Mouse (Mus musculus) thymus, postnatal 10 days (tissue): ENCODE measurements around the gene Asphd1.
A peak's percentile ranks its signal among the peaks of the same experiment; 100 is the strongest.
"Not testable (repeated sequence)": the region's sequence is repeated elsewhere in the genome, so short reads cannot be mapped to it uniquely, and the experiment has no call there.

Experiments
- DNase-seq, 2 experiments: peaks; one replicate each; pipeline ENCODE4 v3.0.0; 2021; ENCODE audit warnings: low spot score in 2 of 2

Asphd1 gene

DNA sequence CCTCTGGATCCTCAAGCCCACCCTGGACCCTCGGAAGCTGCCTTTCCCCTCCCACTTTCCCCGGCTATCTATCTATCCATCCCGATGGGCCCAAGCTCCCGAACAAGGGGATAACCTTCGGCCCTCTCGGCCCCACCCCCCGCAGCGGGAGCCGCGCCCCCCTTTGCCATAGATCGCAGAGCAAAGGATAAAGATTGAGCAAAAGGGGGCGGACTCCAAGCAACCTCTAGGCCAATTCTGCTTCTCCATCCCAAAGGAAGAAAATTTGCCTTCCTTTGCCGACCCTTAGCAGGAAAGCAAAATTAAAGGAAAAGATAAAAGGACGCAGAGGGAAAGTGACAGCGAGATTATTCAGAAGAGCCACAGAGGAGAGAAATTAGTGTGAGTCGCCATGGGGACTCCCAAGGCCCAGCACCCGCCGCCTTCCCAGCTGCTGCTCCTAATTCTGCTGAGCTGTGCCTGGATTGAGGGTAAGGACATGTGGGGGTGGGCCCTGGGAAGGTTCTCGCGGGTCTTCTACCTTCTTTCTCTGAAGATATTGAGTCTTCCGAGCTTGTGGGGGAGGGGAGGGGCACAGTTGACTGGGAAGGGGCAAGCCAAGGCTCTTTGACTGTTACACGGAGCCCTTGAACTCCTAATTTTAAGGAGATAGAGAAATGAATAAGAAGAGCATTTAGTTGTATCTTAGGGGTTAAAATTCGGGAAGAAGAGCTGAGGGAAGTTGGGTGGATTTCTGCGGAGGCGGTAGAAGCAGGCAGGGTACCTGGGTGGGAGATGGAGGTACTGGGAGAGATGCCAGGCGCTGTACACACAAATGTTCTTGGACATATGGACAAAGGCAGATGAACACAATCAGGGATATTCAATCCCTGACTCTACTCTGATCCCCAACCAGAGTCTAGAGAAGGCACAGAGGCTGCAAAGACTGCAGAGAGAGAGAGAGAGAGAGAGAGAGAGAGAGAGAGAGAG is 1.5 kb upstream of the Asphd1 start:
- DNase-seq, result no peak

DNA sequence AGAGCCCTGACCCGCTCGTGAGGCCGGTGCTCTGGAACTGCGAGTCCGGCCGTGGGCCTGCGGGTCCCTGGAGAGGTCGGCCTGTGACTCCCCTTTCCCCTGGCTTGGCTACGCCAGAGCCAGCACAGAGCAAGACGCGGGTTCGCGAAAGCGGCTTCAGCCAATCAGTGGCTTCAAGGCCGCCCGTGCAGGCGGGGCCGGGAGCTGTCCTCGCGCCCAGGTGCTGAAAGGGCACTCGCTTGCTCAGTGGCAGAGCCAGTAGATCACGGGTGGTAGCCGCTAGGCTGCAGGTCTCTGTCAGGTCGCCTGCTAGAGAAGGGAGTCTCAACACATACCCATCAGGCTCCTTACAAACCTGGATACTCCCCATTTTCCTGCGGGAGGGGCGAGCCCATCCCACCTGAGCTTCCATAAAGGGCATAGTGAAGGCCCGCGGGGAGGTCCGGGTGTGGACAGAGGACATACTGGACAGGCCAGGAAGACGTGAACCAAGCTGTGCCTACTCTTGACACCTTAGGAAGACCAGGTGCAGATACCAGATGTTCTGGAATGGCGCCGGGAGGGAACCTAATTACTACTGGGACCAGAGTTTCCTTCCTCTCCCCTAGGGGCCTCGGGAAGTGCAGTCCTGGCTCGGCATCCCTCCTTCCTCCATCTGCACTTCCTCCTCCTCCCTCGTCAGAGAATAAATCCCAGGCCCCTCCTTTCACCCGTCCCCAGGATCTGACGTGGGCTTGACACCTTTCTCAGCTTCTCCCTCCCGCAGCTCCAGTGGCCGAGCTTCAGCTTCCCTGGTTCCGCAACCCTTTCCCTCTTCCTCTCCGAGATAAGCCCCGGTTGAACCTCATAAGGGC is 638 bp upstream of the Asphd1 start, which contains the start of gene Sez6l2:
TSS of gene Sez6l2 (plus strand) at position 771 of the 854 bp plus-strand sequence.
- DNase-seq, result peak; percentile 84 to 97

DNA sequence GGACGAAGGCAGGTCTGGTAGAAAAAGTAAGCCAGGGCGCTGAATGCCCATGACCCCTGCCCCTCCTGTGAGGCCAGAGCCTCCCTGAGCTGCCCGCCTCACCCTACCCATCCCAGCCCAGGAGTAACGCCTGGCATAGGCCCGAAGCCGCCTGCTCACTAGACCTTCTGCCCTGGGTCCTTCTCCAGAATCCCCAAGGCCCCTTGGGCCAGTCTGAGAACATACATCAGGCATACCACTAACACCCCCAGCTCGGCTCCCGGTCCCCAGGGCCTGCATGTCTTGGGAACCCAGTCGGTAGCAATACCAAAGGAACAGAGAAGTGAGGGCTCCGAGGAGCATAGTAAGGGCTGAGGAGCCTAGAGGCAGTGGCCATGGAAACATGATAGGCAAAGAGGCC is 756 bp downstream of the Asphd1 start:
- DNase-seq, result no peak

DNA sequence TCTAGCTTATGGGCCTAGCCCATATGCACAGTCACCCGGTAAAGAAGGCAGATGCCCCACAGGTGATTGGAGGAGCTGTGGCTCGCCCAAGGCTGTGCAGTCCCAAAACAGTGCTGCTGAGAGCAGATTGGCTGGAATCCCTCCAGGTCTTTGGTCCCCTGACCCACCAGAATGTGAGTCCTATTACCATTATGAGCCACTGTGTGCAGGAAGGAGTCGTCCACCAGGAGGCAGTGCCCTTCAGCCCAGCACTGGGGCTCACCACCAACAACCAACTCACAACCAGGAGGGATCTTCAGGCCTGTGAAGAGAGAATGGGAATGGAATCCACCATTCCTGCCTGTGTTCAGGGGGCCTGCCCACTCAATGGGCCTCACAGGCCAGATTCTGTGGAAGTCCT is 2.9 kb downstream of the Asphd1 start:
- DNase-seq, result peak; percentile 16 to 51

DNA sequence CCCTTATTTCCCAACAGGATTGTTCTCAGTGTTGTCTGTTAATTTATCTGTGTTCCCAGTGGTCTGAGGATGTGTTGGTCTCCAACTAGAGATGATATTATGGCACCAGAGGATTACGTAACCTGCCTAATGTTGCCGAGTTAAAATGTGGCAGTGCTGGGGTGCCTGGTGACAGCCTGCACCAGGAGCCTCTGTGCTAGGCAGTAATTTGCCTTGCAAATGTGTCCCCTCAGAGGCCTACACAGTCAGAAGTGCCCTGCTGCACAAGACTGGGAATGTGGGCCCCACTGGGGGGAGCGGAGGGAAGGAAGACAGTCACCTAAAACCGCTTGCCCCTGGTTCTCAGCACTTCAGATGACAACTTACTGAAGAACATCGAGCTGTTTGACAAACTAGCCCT is 7.6 kb downstream of the Asphd1 start:
- DNase-seq, result no peak

DNA sequence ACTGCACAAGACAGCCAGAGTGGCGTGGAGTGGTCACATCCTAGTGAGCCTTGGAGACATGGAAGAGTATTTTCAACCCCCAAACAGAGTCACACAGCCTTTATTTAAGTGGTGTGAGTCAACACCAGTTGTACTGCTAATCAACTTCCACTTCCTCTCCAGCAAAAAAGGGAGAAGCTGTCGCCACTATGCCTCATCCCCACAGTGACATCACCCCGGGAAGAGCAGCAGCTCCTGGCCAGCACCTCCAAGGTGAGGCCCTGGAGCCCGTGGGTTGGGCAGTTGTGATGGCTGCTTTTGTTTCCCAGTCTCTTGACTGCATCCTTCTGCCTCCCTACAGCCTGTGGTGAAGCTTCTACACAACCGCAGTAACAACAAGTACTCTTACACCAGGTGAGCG is 8.2 kb downstream of the Asphd1 start:
- DNase-seq, result no peak

DNA sequence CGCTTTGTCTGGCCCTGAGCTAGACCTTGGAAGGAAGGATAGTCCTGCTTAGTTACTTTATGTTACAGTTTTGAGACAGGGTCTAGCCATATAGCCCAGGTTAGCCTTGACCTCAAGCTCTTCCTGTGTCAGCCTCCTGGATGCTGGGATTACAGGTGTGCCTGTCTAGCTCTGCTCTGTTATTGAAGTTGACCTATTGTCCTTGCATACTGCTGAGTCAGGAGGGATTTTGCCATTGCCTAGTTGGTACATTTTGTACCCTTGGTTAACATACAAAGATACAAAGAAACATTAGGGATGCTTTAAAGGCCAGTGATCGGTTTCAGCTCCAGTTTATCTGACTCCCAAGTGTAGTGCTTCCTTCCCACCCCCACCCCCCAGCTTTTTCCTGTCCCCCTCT is 16.7 kb downstream of the Asphd1 start:
- DNase-seq, result no peak

DNA sequence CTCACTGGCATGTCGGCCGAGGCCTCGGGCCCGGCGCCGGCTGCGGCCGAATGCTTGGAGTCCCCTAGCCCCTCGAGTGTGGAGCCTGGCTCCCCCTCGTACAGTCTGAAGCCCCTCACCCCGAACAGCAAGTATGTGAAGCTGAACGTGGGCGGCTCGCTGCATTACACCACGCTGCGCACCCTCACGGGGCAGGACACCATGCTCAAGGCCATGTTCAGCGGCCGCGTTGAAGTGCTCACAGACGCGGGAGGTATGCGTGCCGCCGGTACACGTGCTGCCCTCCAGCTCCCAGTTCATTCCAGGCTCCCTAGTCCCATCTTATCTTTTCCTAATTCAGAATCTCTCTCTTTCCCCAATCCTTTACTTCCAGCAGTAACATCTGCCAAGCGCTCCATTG is 20.3 kb downstream of the Asphd1 start:
- DNase-seq, result no peak

DNA sequence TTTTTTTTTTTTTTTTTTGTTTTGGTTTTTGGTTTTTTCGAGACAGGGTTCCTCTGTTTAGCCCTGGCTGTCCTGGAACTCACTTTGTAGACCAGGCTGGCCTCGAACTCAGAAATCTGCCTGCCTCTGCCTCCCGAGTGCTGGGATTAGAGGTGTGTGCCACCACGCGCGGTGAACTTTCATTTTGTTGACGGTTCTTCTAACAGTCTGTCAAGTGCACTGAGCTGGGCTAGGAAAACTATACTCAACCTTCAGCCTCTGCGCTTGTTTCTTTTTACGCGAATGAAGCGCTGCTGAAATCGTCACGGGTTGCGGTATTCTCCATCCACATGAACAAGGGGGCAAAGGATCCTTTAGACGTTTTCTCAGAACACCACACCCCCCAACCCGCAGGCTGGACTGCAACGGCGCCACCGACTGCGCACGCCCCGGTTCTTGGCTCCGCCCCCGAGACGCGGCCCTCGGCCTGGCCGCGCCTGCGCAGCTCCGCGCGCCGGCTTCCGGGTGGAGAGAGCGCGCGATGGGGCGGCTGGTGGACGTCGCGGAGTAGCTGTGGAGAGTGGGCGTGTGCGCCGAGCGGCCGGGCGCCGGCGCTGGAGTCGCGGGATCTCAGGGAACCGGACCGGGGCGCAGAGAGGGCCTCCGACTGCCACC is 20.9 kb downstream of the Asphd1 start, which contains the start of gene Kctd13:
TSS of gene Kctd13 (plus strand) at position 496 of the 654 bp plus-strand sequence.
- peak; percentile 85 to 94 for DNase-seq

DNA sequence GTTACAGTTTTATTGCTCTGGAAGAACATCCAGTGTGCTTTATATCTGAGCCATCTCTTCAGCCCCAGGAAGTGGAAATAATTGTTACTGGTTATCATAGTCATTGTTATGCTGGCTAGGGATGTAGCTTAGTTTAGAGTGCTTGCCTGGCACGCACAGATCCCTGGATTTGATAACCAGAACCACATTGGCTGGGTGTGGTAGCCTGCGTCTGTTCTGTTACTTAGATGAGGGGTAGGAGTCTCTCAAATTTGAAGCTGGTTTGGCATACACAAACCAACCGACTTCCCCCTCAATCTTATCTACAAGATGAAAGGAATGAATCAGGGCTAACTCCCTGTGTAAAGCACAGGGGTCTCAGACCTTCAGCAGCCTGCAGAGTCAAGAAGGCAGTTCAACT is 23.1 kb downstream of the Asphd1 start:
- no peak for DNase-seq

DNA sequence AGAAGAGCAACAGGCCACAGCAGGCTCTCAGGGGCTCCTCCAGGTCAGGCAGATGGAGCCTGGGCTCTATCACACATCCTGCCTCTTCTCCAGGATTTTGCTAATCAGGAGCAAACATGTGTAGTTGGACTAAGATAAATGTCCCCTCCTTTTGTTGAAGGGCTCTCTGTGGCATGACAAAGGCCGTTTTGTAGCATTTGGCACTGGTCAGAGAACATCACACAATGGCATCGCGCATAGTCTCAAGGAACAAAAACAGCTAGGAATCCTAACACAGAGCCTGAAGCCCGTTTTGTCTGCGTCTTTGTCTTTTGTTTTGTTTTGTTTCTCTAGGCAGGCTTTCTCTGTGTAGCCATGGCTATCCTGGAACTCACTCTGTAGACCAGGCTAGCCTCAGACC is 25.4 kb downstream of the Asphd1 start:
- no peak for DNase-seq

DNA sequence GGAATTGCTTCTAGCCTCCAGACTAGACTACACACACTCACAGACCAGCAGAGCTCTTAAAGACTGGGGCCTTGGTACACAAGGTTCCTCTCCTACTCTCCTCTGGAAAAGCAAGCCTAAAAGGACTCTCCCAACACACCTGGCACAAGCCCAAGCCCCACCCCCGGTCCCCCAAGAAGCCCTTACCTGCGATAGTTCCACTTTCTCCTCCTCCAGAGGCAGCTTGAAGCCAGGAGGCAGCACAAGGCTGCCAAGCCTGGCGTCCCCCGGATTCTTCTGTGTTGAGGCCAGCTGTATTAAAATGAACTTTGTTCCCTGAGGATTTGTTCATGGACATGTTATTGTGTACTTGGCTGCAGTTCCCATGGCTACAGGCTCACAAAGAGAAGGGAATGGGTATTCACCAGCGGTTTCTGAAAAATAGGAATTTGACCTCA is 26.7 kb downstream of the Asphd1 start, which contains the start of gene Tmem219:
TSS of gene Tmem219 (minus strand) at position 294 of the 437 bp plus-strand sequence.
- DNase-seq, result no peak

DNA sequence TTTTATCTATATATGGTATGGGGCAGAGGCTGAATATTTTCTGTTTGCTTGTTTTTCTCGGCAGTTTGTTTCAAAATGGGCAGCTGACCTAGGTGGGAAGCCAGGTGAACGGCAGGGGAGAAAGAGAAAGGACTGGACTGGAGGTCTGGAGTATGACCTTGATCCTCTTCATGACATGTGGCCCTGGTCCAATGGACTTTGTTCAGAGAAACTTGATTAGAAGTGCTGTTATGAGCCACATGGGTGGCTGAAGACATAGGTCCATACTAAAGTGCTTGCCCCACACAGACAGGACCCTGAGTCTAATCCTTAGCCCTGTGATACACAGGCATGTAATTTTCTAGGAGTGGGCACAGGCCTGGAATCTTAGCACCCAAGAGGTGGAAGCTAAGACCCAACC is 27.8 kb downstream of the Asphd1 start:
- DNase-seq, result no peak

DNA sequence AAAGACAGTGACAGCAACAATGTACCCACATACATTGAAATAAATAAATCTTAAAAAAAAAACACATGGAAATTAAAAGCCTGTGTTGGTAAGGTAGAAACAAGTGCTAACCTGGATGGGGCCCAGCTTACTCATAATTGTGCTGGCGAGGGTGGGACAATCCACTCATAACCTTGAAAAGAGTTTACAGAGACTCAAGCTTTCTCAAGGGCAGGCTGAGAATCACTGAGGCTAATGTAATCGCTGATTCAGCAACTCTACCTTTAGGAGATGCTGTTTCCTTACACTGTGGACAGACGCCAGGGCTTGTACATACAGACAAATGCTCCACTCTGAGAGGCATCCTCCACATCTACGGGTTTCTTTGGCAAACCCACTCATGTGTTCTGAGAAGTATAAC is 29.4 kb downstream of the Asphd1 start:
- DNase-seq, result no peak

DNA sequence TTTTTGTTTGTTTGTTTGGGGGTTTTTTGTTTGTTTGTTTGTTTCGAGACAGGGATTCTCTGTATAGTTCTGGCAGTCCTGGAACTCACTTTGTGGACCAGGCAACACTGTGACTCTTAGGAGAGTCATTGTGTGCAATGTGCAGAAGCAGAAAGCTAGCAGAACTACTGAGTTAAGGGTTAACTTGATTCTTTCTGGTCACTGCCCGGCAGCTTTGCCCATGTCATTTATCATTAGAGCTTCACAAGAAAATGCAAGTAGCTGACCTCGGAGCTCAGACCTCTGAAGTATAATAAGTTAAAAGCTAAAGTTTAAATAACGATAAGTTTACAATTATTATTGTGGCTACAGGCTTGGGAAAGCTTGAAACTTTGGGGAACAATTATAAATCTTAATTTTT is 31.0 kb downstream of the Asphd1 start:
- not testable (repeated sequence) for DNase-seq

DNA sequence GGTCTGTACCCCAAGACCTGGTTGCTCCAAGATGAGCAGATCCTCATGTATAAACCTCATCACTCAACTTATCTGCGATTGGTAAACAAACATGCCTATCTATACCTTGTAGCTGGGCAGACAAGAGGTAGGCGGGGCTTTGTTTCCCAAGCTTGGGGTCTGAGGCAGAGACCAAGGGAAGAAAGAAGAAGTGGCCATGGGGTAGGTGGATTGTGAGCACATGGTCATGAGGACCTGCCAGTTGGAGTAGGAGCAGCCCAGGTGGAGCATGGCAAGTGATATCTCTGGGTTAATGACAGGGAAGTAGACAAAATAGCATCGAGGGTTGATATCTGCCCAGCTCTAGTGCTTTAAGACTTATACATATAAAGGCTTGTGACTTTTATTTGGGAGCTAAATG is 34.5 kb downstream of the Asphd1 start:
- DNase-seq, result no peak

DNA sequence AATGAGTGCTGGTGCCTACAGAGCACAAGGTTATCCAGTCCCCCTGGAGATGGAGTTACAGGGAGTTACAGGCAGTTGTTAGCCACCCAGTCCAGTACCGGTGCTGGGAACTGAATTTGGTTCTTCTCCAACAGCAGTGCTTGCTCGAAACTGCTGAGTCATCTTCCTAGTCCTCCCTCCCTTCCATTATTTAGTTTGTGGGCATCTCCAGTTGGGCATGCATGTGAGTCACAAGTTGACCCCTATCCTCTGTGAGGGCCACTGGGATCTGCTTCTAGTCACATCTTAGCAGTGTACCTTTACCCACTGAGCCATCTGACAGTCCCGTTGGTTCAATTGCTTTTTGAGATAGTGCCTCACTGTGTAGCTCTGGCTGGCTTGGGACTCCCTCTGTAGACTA is 43.8 kb downstream of the Asphd1 start:
- no peak for DNase-seq

DNA sequence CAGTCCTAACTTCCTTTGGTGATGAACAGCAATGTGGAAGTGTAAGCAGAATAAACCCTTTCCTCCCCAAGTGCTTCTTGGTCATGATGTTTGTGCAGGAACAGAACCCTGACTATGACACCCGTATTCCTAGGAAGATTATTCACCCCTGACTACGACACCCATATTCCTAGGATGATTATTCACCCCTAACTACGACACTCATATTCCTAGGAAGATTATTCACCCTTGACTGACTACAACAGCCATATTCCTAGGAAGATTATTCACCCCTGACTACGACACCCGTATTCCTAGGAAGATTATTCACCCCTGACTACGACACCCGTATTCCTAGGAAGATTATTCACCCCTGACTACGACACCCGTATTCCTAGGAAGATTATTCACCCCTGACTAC is 49.6 kb downstream of the Asphd1 start:
- not testable (repeated sequence) for DNase-seq

DNA sequence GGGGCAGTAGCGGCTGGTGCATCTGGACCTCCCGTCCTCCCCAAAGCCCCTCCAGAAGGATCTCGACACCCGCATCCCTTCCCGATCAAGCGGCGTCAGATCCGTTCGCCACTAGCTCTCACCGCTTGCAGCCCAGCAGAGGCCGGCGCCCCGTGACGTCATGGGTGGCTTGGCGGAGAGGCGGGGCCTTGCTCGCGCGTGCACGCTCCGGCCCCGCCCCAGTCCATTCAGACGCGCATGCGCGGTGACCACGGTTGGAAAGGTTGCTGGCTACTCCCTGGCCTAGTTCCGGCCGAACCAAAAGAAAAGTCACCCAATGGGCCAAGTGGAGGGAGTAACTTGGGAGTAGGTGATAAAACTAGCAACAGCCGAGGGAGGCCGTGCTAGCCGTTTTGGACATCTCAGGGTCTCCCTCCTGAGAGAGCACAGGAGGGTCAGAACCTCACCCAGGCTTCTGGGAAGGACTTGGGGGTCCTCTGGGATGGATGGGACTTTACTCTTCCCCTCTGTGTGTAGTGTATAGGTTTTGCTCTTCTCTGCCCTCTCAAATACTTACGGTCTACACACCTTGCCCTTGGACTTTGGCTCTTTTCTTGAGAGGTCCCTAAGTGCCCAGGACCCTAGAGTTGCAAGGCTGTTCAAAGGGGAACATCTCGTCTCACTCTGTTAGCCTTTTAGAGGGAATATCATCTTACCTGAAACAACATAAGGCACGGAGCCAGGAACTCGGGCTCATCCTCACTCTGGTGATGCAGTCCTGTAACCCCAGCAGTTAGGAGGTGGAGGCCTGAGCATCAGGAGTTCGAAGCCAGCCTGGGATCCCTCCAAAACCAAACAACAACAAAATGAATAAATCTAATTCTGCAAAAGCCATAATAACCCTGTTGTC is 51.0 kb downstream of the Asphd1 start:
- DNase-seq, result peak; percentile 85 to 96

DNA sequence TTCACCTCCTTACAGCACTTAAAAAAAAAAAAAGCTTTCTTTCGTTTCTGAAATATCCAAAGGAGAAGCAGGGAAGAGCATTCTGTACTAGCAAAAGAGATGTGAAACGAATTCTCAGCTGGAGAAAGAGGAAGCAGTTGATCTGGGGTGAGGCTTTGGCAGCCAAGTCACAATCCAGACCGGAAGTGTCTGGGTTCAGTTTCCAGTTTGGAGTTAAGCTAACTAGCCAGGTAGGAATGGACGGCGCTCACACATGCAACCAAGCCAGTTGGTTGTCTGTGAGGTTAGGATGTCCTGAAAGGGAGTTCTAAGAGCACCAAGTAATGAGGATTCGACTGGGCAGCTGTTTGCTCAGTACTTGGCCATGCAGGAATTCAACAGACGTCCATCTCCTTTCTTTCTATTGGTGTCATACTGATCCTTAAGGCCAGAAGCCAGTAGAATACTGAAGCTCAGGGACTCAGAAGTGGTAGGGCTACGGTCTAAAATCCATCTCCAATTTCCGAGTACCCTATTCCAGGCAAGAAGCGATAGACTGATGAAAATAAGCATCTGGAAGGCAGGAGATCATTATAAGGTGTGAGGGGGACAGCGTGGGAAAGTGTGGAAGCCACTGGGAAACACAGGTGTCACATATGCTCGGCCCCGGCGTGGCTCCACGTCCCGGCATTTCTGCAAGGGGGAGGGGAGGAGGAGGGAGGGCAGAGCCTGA is 51.8 kb downstream of the Asphd1 start:
- no peak for DNase-seq
